Mouse (Mus musculus) activated CD4-positive, CD25-positive, alpha-beta regulatory T cell, adult 4 months (primary cell): ENCODE results near the gene Adgrv1. TPM values are rescaled to one million over a fixed set of nuclear protein-coding genes. Genes with fewer than 3 reads are reported as not detected.
A peak's percentile ranks its signal among the peaks of the same experiment; 100 is the strongest.

ENCODE experiments used
- ATAC-seq: one replicate; pipeline ENCODE4 v1.8.0; 2017
- polyA plus RNA-seq, 2 experiments: library from polyadenylated mRNA; unstranded; fragments of 100-300 nt; shearing (Covaris generic); gene quantifications; one replicate each; pipeline ENCODE4 v1.2.1; 2017

Adgrv1 gene
- polyA plus RNA-seq, 2 experiments from 2014 or later, result 0.66 TPM; not detected in 1

GRCm38 (mm10) chr13:81407881-81408460 lies 225.0 kb downstream of the Adgrv1 start:
- ATAC-seq, result no peak

- ATAC-seq, result no peak
Measured at GRCm38 (mm10) chr13:81402826-81403225, 230.1 kb downstream of the Adgrv1 start.

- no peak for ATAC-seq
Measured at GRCm38 (mm10) chr13:81402191-81402590, 230.8 kb downstream of the Adgrv1 start.

- ATAC-seq, result no peak
Measured at GRCm38 (mm10) chr13:81401742-81402141, 231.2 kb downstream of the Adgrv1 start.

DNA sequence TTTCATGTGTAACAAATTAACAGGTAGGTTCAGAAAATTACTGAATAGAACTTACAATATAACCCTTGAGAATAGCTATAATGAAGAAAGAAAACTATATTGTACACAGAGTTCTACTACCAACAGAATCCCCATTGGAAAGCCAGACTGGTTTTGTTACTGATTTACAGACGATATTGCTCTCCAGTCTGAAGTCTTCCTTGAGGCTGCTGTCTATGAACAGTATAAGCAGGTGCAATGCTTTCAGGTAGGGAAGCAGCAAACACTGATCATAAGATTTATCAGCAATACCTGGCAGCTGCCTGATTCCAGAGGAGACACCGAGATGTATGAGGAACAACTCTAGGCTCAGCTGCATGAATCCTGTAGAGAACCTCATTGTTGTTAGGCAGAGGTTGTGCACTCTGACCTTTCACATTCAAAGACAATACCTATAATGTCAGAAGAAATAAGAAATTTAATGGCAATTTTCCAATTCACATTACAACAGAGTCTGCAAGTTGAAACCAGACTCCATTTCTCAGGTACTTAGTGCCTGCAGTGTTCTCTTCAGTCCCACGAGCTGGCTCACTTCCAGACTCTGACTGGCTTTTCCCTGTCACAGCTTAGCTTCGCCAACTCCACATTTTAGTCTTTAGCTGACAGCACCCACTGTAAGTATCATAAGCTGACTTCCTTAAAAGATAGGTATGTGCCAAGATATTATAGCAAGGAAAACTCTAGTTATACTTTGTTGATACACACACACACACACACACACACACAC lies 247.2 kb downstream of the Adgrv1 start:
- no peak for ATAC-seq

DNA sequence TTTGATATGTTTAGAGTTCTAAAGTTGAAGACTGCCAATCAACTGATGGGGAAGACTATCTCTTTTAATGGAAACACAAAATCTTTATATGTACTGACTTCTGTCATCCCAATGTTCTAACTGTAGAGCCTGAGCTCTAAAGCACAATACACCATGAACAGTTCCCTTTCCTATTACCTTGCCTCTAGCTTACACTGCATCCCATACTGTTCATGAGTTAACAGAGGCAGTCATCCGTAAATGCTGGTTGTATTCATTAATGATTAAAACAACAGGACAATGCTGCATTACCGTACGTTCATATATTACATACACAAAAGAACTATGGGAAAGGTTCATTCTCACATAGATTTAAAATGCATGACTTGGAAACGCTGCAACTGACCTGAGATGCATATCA lies 251.1 kb downstream of the Adgrv1 start:
- ATAC-seq, result no peak

- ATAC-seq, result no peak
Measured at GRCm38 (mm10) chr13:81370801-81371456, 262.0 kb downstream of the Adgrv1 start.

- ATAC-seq, result no peak
Measured at GRCm38 (mm10) chr13:81370196-81370595, 262.8 kb downstream of the Adgrv1 start.

DNA sequence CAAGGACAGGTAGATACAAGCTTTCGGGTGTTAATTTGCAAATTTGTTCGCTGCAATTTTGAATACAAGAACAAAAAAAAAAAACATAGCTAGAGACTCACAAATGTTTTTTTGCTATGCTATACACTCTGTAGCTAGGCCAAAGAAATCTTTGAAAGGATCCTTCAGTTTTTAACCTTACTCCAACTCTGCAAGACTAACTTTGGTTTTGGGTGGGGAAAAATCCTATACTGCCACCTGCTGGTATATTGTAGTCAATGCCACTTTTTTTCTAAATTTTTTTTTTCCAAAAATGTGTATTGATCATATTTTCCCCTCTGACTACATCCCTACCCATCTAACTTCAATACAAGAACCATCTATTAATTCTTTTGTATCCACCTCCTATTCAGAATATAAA lies 263.4 kb downstream of the Adgrv1 start:
- ATAC-seq, result peak; percentile 52

DNA sequence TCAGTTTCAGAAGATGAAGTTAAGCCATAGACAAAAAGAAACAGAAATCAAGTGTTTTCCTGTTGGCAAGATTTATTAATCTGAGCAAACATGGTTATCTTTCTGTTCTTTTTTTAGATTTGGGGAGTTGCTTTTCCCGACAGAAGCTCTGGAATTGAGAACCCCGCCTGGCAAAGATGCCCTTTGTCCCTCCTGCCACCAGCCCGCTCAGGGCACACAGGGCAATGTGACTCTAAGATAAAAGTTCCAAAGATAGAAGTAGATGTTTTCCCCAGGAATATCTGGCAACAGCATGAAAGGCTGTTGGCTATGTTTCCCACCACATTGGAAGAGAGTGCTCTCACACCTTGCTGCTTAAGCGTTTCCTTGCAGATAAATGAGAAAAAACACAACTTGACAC lies 264.0 kb downstream of the Adgrv1 start:
- no peak for ATAC-seq

DNA sequence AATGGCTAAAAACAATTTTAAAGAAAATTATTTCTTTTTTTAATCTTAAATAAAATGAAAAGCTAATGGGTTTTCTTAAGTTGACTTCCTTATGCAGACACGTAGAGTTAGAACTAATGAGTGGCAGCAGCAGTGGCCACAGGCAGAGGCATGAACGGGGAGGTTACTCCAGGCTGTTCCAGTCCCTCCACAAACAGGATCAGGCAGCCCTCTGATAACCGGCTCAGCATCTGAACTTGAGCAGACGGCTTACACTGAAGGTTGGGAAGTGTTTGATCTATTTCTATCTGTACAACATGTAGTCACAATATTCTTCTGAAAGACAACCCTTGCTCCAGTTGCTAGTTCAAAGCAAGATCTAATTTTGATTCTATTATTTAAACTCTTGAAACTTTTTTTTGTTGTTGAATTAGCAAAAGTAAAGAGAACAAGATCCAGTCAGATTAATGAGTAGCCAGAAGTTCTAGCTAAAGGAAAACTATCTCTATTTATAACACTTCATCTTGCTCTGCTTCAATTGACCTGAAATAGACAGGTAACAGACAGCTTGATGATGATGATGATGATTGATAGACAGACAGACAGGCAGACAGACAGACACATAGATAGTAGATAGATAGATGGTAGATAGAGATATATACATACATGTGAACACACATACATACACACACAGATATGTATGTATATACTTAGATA lies 265.1 kb downstream of the Adgrv1 start:
- ATAC-seq, result no peak

GRCm38 (mm10) chr13:81360338-81360737 lies 272.6 kb downstream of the Adgrv1 start:
- ATAC-seq, result no peak

DNA sequence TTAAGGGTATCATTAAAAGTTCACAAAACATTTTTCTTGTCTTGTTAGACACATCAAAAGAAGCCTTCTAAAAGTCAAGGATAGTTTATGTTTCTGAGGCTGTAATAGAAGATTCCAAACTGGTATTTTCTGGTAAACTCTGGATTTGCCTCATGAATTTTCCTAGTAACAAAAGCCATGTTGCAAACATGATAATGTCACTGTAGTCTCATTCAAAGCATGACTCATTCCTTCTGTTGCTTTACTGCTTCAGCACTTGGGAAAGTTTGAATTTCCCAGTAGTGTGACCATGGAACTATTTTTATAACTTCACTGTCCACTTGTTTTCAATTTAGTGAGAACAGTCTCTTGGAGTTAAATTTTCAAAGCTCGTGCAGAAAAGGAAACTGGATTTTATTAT lies 274.2 kb downstream of the Adgrv1 start:
- ATAC-seq, result no peak

DNA sequence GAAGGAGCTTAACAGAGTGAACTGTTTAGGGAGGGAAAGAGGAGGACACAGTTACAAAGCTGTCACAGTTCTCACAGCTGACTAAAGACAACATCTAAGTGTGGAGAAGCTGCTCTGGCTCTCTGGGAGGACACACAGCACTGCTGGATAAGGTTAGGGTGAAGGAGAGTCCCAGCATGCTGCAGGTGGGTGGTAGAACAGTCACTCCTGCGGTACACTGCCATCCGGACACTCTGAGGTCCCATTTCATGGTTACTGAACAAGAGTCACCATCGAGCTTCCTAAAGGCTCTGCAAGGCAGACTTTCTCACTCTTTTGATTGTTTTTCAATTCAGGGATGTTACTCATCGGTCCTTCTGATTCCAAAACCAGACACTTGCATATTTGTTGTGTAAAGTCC lies 274.6 kb downstream of the Adgrv1 start:
- ATAC-seq, result no peak

GRCm38 (mm10) chr13:81357215-81357614 lies 275.7 kb downstream of the Adgrv1 start:
- no peak for ATAC-seq

DNA sequence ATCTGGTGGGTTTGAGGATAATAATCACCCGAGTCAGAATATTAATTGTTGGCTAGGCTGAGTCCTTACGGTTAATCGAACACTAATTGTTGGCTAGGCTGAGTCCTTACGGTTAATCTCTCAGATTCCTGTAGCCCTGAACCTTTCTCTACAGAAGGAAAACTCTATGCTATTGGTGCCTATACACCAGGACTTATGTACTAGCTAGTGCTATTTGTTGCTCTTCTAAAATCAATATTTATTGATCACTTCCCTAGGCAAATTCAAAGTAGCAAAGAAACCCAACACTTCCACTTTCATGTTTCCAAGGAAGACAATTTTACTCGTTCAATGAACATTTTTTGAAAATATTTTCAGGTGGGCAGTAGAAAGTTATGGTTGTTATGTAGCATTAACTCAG lies 278.4 kb downstream of the Adgrv1 start:
- ATAC-seq, result no peak

- ATAC-seq, result no peak
Measured at GRCm38 (mm10) chr13:81352296-81352695, 280.7 kb downstream of the Adgrv1 start.

DNA sequence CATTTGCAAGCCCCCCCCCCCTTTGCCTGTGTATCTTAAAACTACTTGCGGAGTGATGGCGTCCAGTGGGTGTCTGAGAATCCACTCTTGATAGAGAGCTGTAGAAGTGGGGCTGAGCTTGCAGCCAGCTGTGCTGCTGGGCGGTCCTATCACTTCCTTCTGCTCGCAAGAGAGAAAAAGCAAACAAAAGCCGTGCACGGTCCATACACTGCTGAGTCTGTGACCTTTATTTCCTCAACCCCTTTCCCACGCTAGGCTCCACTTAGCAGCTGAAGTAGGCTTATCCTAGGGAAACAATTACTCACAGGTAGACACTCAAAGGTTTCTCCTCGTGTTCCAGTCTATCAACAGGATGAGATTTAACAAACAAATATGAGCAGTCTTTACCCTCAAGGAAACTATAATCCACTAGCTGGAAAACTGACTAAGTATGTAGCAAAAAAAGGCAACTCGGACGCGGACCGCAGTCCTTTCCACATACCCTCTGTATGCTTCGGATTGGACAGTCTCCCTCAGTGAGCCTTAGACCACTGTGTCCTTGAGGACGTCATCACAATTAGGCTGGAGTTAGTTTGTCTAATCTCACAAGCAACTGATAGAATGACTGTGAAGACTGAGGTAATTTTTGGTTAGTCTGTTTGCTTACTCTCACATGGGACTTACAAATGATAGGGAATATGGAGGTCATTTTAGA lies 281.3 kb downstream of the Adgrv1 start:
- ATAC-seq, result peak; percentile 75

- ATAC-seq, result peak; percentile 34
Measured at GRCm38 (mm10) chr13:81347261-81347980, 285.5 kb downstream of the Adgrv1 start.

DNA sequence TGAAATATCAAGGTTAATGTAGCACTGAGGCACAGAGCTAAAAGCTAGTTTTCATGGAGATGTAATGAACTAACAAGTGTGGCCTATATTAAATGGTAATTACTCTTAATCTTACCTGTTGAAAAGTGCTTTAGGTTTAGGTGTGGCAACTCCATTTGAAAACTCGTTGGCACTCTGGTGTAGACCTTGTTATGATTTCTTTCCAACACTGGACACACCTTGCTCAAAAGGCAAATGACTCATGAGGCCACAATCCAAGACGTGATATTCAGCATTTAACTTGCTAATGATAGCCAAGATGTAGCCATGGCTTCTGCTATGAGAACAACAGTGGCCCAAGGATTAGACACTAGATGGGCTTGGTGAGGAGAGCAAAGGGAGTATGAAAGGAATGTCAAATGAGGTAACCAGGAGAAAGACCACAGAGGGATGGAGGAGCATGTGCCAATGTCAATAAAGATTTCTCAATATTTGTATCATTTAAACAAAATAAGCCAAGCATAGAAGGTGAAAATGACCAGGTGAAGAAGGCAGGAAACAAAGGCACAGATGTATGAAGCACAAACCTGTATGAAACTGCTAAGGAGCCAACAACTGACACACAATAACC lies 289.9 kb downstream of the Adgrv1 start:
- no peak for ATAC-seq

DNA sequence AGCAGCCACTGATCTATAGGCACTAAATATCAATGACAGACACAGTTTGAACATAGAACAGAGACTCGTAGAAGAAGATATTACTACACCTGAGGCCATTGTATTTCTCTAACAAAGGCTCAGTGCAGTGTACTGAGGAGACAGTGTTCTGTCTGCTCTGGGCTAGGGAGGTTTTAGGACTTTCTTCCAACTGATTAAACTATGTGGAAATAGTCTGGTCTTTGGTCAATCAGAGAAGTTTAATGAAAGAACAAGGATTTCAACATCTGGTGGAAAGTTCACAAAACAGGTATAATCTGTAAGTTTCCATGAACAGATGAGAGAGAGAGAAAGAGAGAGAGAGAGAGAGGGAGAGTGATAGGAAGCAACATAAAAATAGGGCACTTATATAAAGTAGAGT lies 297.7 kb downstream of the Adgrv1 start:
- ATAC-seq, result no peak

- ATAC-seq, result no peak
Measured at GRCm38 (mm10) chr13:81332018-81332417, 300.9 kb downstream of the Adgrv1 start.
